Mouse (Mus musculus): ENCODE data around the gene Lmod3.
"Not testable (repeated sequence)": the region's sequence is repeated elsewhere in the genome, so short reads cannot be mapped to it uniquely, and the experiment has no call there.

Lmod3 gene

DNA sequence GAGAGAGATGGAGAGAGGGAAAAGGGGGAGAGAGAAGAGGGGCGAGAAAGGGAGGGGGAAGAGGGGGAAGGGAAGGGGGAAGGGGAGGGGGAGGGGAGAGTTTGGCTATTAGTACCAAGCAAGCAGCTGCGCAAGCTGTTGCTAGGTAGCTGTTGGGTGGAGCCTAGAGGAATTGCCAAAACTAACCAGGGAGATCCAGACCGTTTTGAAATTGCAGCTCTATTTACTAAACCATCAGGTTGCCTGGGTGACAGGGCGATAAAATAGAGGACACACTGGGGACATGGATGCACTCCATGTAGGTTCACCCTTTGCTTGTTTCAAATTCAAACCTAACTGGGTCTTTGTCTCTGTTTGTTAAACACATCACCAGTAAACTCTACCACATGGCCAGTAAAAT is 23.8 kb upstream of the Lmod3 start:
- DNase-seq (ENCODE audit: low read depth), result peak; percentile 21

GRCm38 (mm10) chr6:97275760-97276159 is 23.2 kb upstream of the Lmod3 start:
- peak; percentile 51 for DNase-seq (ENCODE audit: low read depth)

GRCm38 (mm10) chr6:97273777-97274176 is 21.2 kb upstream of the Lmod3 start:
- no peak for DNase-seq (ENCODE audit: low read depth)

- no peak for DNase-seq (ENCODE audit: low read depth)
Measured at GRCm38 (mm10) chr6:97273058-97273710, 20.6 kb upstream of the Lmod3 start.

- DNase-seq (ENCODE audit: low read depth), result no peak
Measured at GRCm38 (mm10) chr6:97272349-97272748, 19.8 kb upstream of the Lmod3 start.

DNA sequence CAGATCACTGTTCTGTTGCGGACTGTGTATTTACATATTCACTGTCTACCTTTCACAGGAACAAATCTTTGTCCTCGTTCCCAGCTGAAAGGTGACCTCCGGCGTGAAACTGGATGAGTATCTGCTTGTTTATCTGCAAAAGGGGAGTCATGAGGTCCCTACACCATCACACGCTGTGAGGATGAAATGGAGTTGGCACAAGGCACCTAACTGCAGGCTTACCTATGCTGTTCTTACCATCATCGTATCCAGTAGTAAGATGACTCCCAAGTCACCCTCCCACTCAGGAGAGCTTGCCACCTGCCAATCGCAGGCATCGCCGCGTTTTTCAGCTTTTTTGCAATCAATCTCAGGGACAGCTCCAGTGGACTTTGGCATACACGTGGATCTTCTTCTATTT is 17.0 kb upstream of the Lmod3 start:
- DNase-seq (ENCODE audit: low read depth), result no peak

- DNase-seq (ENCODE audit: low read depth), result no peak
Measured at GRCm38 (mm10) chr6:97267132-97267531, 14.6 kb upstream of the Lmod3 start.

GRCm38 (mm10) chr6:97266661-97267060 is 14.1 kb upstream of the Lmod3 start:
- DNase-seq (ENCODE audit: low read depth), result no peak

DNA sequence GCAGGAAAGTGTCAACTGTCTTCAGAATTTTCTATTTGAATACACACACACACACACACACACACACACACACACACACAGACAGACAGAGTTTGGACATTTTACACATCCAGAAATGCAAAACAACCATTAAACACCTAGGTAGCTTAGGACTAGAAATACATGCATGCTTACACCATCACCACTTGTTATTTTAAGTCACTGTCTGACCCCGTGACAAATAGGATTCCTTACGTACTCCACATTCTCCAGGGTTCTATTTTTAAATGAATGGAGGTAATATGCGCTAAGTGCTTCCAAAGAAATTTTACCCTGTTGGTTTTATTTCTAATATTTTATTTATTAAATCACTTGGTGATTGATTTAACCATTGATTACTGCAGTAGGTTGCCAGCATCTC is 13.1 kb upstream of the Lmod3 start:
- no peak for DNase-seq (ENCODE audit: low read depth)

DNA sequence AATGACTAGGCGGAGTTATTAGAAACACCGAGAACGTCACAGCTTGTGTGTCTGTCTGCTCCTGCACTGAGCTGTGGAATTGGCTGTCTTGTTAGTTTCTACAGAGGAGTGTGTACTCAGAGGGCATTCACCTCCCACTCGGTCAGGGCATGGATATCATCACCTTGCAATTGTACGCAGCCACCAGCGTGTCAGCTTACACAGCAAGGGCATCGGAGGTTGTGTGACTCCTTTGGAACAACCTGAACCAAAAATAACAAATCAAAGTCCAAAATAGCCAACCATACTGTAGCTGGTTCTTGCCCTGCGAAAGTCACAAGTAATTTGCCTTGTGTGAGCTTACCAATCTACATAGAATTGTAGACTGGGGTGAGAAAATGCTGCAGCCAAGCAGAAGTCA is 12.7 kb upstream of the Lmod3 start:
- DNase-seq (ENCODE audit: low read depth), result no peak

DNA sequence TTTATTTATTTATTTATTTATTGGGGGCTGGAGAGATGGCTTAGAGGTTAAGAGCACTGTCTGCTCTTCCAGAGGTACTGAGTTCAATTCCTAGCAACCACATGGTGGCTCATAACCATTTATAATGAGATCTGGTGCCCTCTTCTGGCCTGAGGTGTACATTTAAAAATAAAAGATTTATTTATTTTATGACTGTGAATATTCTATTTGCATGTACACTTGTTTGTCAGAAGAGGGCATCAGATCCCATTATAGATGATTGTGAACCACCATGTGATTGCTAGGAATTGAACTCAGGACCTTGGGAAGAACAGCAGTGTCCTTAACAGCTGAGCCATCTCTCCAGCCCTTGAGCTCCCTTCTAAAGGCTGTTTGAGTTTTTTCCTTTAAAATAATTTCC is 11.2 kb upstream of the Lmod3 start:
- peak; percentile 48 for DNase-seq (ENCODE audit: low read depth)

- DNase-seq (ENCODE audit: low read depth), result no peak
Measured at GRCm38 (mm10) chr6:97262229-97262628, 9.7 kb upstream of the Lmod3 start.

- not testable (repeated sequence) for DNase-seq (ENCODE audit: low read depth)
Measured at GRCm38 (mm10) chr6:97259926-97260325, 7.4 kb upstream of the Lmod3 start.

DNA sequence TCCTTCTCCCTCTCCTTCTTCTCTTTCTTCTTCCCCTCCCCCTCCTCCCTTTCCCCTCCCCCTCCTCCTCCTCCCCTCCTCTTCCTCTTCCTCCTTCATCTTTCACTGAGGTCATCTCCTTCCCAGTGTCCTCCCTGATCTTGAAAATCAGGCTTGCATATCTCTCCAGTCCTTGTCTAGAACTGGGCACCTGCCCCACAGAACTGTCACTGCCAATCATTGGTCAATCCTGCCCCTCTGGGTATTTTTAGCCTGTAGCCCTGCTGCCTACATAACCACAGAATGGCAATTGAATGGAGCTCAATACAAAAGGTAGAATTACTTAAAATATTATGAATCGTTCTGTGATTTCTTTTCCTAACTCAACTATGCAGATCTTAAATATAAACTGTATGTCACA is 5.9 kb upstream of the Lmod3 start:
- DNase-seq (ENCODE audit: low read depth), result no peak

GRCm38 (mm10) chr6:97252086-97252485 is 473 bp downstream of the Lmod3 start:
- no peak for DNase-seq (ENCODE audit: low read depth)

DNA sequence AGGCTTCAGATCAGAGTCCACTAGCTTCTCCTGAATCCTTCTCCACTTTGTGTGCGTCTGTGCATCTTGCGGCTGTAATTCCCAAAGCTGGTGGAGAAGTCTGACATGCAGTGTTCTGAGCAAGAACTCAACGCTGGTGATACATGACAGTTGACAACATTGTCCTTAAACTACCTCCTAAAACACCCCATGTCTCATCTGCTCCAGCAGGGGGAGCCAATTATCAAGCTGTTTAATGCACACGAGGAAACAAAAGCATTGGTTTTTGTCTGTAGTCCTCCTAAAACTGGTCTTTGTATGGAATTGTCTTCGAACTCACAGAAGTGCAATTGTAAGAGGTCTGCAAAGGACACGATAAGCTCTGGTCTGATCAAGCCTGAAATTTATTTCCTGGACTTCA is 1.6 kb downstream of the Lmod3 start:
- DNase-seq (ENCODE audit: low read depth), result peak; percentile 84

DNA sequence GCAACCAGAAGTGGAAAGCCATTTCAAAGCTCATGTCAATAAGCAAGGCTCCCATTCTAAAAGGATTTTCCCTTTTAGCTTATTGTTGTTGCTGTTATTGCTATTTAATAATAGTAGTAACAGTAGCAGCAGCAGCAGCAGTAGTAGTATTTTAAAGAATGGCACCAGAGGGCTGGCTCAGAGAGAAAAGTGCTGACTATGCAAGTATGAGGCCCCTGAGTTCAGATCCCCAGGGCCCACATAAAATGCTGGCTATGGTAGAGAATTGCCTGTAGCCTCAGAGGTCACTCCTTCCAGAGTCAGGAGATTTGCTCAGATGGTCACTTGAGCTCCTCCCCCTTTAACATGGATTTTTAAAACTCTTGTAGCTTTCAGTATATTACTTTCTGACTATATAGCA is 7.4 kb downstream of the Lmod3 start:
- no peak for DNase-seq (ENCODE audit: low read depth)

DNA sequence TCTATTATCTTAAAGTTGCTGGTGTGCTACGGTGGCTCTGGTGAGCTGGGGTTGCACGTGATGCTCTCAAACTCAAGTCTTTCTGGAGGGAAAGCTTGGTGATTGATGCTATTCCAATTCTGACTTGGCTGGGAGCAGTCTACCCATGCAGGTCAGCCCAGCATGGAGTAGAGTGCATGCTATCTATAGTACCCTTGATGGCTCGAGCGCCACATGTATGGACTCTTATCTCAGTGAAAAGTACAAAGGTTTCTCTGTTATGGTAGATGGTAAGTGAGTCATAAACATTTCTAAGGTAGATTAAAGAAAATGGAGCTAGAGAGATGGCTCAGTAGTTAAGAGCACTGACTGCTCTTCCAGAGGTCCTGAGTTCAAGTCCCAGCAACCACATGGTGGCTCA is 10.0 kb downstream of the Lmod3 start:
- DNase-seq (ENCODE audit: low read depth), result no peak

- DNase-seq (ENCODE audit: low read depth), result no peak
Measured at GRCm38 (mm10) chr6:97240092-97240491, 12.5 kb downstream of the Lmod3 start.

GRCm38 (mm10) chr6:97239360-97239759 is 13.2 kb downstream of the Lmod3 start:
- DNase-seq (ENCODE audit: low read depth), result no peak

DNA sequence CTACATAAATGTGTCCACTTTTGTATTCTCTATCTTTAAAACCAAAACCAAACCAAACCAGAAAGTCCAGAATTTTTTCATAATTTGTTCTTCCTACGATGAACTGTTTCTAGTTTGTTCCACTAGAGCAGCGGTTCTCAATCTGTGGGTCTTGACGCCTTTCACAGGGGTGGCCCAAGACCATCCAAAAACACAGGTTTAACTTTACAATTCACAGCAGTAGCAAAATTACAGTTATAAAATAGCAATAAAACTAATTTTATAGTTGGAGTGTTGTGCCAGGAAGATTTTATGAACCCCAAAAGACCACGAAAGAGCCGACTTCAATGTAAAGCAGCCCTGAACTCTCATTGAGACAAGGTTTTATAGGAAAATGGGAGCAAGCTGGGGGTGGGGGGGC is 16.5 kb downstream of the Lmod3 start:
- DNase-seq (ENCODE audit: low read depth), result no peak

DNA sequence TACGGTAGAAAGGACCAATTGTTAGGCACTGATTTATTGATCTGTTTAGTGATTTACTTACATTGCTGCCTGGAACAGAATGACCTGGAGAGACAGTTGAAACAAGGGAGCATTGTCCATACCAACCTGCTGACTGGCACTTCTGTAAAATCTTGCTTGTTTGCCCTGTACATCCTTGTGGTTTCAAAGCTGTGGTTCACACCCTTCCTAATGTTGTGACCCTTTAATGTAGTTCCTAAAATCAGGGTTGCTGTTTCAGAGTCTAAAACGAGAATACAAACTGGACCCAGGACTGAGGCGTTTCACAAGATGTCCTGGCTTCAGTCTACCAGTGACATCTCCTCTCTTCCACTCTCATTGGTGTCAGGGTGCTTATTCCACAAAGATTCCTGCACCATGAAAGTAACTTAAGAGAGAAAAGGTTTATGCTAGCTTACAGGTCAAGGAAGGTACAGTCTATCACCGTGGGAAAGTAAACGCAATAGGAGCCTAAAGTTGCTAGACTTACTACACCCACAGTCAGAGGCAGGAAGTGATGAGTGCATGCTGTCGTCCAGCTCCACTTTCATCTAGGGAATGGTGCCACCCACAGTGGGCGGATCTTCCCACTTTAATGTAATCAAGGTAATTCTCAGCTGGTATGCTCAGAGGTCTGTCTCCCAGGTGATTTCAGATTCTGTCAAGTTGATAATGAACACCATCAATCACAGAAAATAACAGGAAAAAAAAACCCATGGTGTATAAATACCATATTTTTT is 17.5 kb downstream of the Lmod3 start:
- peak; percentile 50 for DNase-seq (ENCODE audit: low read depth)

GRCm38 (mm10) chr6:97227067-97227847 is 25.3 kb downstream of the Lmod3 start:
- DNase-seq (ENCODE audit: low read depth), result no peak

Measured in naive thymus-derived CD4-positive, alpha-beta T cell, adult 2 months (primary cell).